Mouse (Mus musculus): Measurements from ENCODE around the gene Cyp4a12b.

GRCm38 (mm10) chr4:115452304-115452703, 40.9 kb downstream of the Cyp4a12b start, which contains the start of gene Cyp4a30b:
- TF ChIP-seq EP300 (IDR thresholded peaks at IDR 0.05) (no peak), CTCF (IDR thresholded peaks at IDR 0.05) (no peak)
